Comparison of ENCODE assay signal across 9 mouse cellular contexts in genomic region chr7:97361467-97361866, GRCm38 (mm10). TPM values are rescaled to one million over a fixed set of nuclear protein-coding genes. Genes with fewer than 3 reads are reported as not detected.
DNase-seq lines count a peak whose midpoint lies in the region; ATAC-seq and TF ChIP-seq lines count a peak whose summit lies in the region.
"Had no signal": no experiment of that assay in that cellular context is flagged by ENCODE, and none has a peak within 500 bp of the region (broad histone marks: within the 10 kb centered on the region; RNA-seq: fewer than 3 reads in every experiment).

No protein-coding gene starts in this region.

- H3K27me3 ChIP-seq in kidney, embryonic 15.5 days, result no peaks in the 10 kb centered on the region
- no peaks in the 10 kb centered on the region for H3K27me3 ChIP-seq in liver, postnatal 0 days (ENCODE audit: insufficient read depth, low read length)
- no peaks in the 10 kb centered on the region; the same call in 1 of the 2 replicates for H3K27me3 ChIP-seq in splenic B cell, adult 2 months (ENCODE audit: control insufficient read depth, insufficient read depth, low read length, poor library complexity, severe bottlenecking)

- H3K36me3 ChIP-seq in kidney, embryonic 15.5 days, result no peaks in the 10 kb centered on the region
- H3K36me3 ChIP-seq in liver, postnatal 0 days (replicated peaks; ENCODE audit: insufficient read depth, low read length), result no peaks in the 10 kb centered on the region
- H3K36me3 ChIP-seq in splenic B cell, adult 2 months (ENCODE audit: control insufficient read depth, insufficient read depth, low read length, poor library complexity, severe bottlenecking), result no peaks in the 10 kb centered on the region

- no peak overlapping the region for H3K27ac ChIP-seq in kidney, embryonic 15.5 days
- no peak overlapping the region for H3K27ac ChIP-seq in liver, postnatal 0 days (ENCODE audit: low read depth)

- no peak overlapping the region for H3K9ac ChIP-seq in kidney, embryonic 15.5 days
- no peak overlapping the region for H3K9ac ChIP-seq in liver, postnatal 0 days (replicated peaks)

- no peaks in the 10 kb centered on the region for H3K4me1 ChIP-seq in kidney, embryonic 15.5 days
- no peaks in the 10 kb centered on the region for H3K4me1 ChIP-seq in liver, postnatal 0 days (ENCODE audit: insufficient read depth)

- peak; percentile 20 to 43 for DNase-seq in kidney, postnatal 25 days
- peak; percentile 83 for DNase-seq in ES-CJ7 (ENCODE audit: low read depth, low spot score)
- DNase-seq in c-Kit-negative CD71-positive TER-119-positive erythroid progenitor cells, embryonic 14.5 days (ENCODE audit: low read depth, low spot score), result peak; percentile 20
- DNase-seq in liver, postnatal 0 days, result peak; percentile 57
- peak; percentile 75 for DNase-seq in splenic B cell, adult 2 months (ENCODE audit: low read depth, low spot score)
- no peak for DNase-seq in layer of hippocampus, adult 18-20 months (ENCODE audit: low spot score in 2 of 2)
- DNase-seq in testis, postnatal 14 days (ENCODE audit: low spot score), result no peak

- no peaks in the 10 kb centered on the region for H3K9me3 ChIP-seq in kidney, embryonic 15.5 days (replicated peaks)
- no peaks in the 10 kb centered on the region for H3K9me3 ChIP-seq in liver, postnatal 0 days (ENCODE audit: low read length)

- 23% methylated on average over 4 of the region's 4 CpGs for WGBS in kidney, embryonic 15.5 days
- WGBS in liver, postnatal 0 days (ENCODE audit: insufficient replicate concordance), result 24% methylated on average over 4 of the region's 4 CpGs

- peak; percentile 92 for TF ChIP-seq CTCF in liver, postnatal 0 days (IDR thresholded peaks at IDR 0.05; ENCODE audit: low read depth)

- H3K4me3 ChIP-seq in kidney, embryonic 15.5 days (replicated peaks), result no peak overlapping the region
- no peak overlapping the region for H3K4me3 ChIP-seq in liver, postnatal 0 days (ENCODE audit: low read depth, low read length)

- ATAC-seq in kidney, embryonic 15.5 days (replicated peaks; ENCODE audit: low FRiP score), result no peak
- 0 out of 2 replicates have a peak, but pooled peaks have one; percentile 10 for ATAC-seq in liver, postnatal 0 days

- H3K4me2 ChIP-seq in kidney, embryonic 15.5 days, result no peak overlapping the region
- H3K4me2 ChIP-seq in liver, postnatal 0 days (ENCODE audit: low read depth, low read length), result no peak overlapping the region

- TF ChIP-seq EP300 in liver, postnatal 0 days (IDR thresholded peaks at IDR 0.05; ENCODE audit: low read depth), result no peak

RNA-seq across cellular contexts. Expression of gene Alg8, which starts 9.9 kb away (rescaled TPM):
- polyA plus RNA-seq in kidney, embryonic 15.5 days (2015; fragmentation: Nextera tagmentation; extraction: Ambion mirVana), result 49.3 and 51.7 TPM in 2 replicates
- polyA plus RNA-seq in liver, postnatal 0 days (2015; fragmentation: Nextera tagmentation; extraction: Ambion mirVana), result 14.5 and 16.2 TPM in 2 replicates
- 10 to 100 TPM; 10.6 to 10.8 TPM for total RNA-seq in layer of hippocampus, adult 18-20 months (2021)

RNA-seq across cellular contexts. Expression of gene Kctd21, which starts 29.3 kb away (rescaled TPM):
- polyA plus RNA-seq in kidney, embryonic 15.5 days (2015; fragmentation: Nextera tagmentation; extraction: Ambion mirVana), result 3.8 and 4.2 TPM in 2 replicates
- polyA plus RNA-seq in liver, postnatal 0 days (2015; fragmentation: Nextera tagmentation; extraction: Ambion mirVana), result 1.1 and 1.2 TPM in 2 replicates
- 10 to 100 TPM; 15.0 to 16.0 TPM for total RNA-seq in layer of hippocampus, adult 18-20 months (2021)

RNA-seq across cellular contexts. Expression of gene Usp35, which starts 29.6 kb away (rescaled TPM):
- polyA plus RNA-seq in kidney, embryonic 15.5 days (2015; fragmentation: Nextera tagmentation; extraction: Ambion mirVana), result 1.5 and 1.9 TPM in 2 replicates
- polyA plus RNA-seq in liver, postnatal 0 days (2015; fragmentation: Nextera tagmentation; extraction: Ambion mirVana), result 0.14 and 0.18 TPM in 2 replicates
- 10 to 100 TPM; 14.7 to 16.2 TPM for total RNA-seq in layer of hippocampus, adult 18-20 months (2021)

RNA-seq across cellular contexts. Expression of gene Ndufc2, which starts 38.3 kb away (rescaled TPM):
- polyA plus RNA-seq in kidney, embryonic 15.5 days (2015; fragmentation: Nextera tagmentation; extraction: Ambion mirVana), result 359 and 418 TPM in 2 replicates
- polyA plus RNA-seq in liver, postnatal 0 days (2015; fragmentation: Nextera tagmentation; extraction: Ambion mirVana), result 323 and 339 TPM in 2 replicates
- total RNA-seq in layer of hippocampus, adult 18-20 months (2021), result 100 to 1,000 TPM; 221 to 224 TPM

RNA-seq across cellular contexts. Expression of gene Thrsp, which starts 56.1 kb away (rescaled TPM):
- polyA plus RNA-seq in kidney, embryonic 15.5 days (2015; fragmentation: Nextera tagmentation; extraction: Ambion mirVana), result 0.72 and 1.0 TPM in 2 replicates
- 2.0 and 2.1 TPM in 2 replicates for polyA plus RNA-seq in liver, postnatal 0 days (2015; fragmentation: Nextera tagmentation; extraction: Ambion mirVana)
- total RNA-seq in layer of hippocampus, adult 18-20 months (2021), result 10 to 100 TPM; 41.0 to 47.8 TPM
- total RNA-seq: hematopoietic stem cell, adult 5-6 weeks had no signal

Comparison
In these comparisons a context has a peak if more than half of its experiments do, and no peak if none do; other contexts are left out.
1. DNase-seq: peak in kidney, postnatal 25 days (2 of 2), ES-CJ7 (single experiment), c-Kit-negative CD71-positive TER-119-positive erythroid progenitor cells, embryonic 14.5 days (single experiment), liver, postnatal 0 days (single experiment) and splenic B cell, adult 2 months (single experiment); none in layer of hippocampus, adult 18-20 months (0 of 2) and testis, postnatal 14 days (single experiment).